Mouse (Mus musculus) megakaryocyte, embryonic 14.5 days (primary cell): ENCODE data around the gene Plcl1. TPM values are rescaled to one million over a fixed set of nuclear protein-coding genes. Genes with fewer than 3 reads are reported as not detected.
A peak's percentile ranks its signal among the peaks of the same experiment; 100 is the strongest.

ENCODE experiments used
- H3K27me3 ChIP-seq: replicated peaks from 2 replicates; pipeline ENCODE3; 2012; ENCODE audit warnings: inconsistent platforms
- H3K36me3 ChIP-seq: replicated peaks from 2 replicates; pipeline ENCODE3; 2012; ENCODE audit warnings: low read length, inconsistent platforms, mixed read lengths
- H3K4me1 ChIP-seq: 2 replicates; pipeline ENCODE4 v1.6.1; 2012; ENCODE audit warnings: inconsistent platforms
- H3K4me3 ChIP-seq: replicated peaks from 2 replicates; pipeline ENCODE3; 2012; ENCODE audit warnings: moderate library complexity, mild to moderate bottlenecking, inconsistent platforms
- H3K9me3 ChIP-seq: 2 replicates; pipeline ENCODE4 v1.6.1; 2012; ENCODE audit warnings: inconsistent platforms
- FLI1 ChIP-seq: IDR thresholded peaks from 2 replicates; pipeline ENCODE4 v1.6.1; 2012; ENCODE audit warnings: low read length, inconsistent platforms, mixed read lengths
- GATA1 ChIP-seq: IDR thresholded peaks from 3 replicates; pipeline ENCODE4 v1.6.1; 2012; ENCODE audit warnings: mixed read lengths, low read length, inconsistent platforms, borderline replicate concordance
- polyA plus RNA-seq: library from polyadenylated mRNA; stranded (reverse); fragments of >175 nt; gene quantifications from 2 replicates; pipeline ENCODE4 v1.2.3, GENCODE M21; 2012; ENCODE audit warnings: low replicate concordance; ENCODE audit not compliant: insufficient read depth

Plcl1 gene
- polyA plus RNA-seq, 1 experiment: 0.04 TPM

DNA sequence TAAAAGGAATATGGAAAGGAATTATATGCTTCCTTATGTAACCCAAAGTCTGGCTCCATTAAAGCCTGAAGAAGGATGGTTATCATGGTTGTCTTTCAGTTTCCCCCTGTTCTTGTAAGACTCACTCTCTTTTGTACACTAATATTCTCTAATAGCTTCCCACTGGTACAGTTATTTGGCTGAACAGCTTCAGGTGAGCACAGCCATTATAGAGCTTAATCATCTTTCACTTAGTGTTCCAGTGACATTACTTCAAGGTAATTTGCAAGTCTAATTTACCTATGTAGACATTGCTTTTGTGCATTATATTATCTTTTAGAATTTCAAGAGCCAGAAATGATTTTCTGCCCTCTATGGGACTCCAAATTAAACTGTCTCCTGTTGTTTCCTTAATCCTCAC is 184.3 kb downstream of the Plcl1 start:
- no peaks in the 10 kb centered on the region for H3K36me3 ChIP-seq
- 0 out of 2 replicates have a peak, but pooled peaks cover under 1% of the 10 kb centered on the region for H3K9me3 ChIP-seq
- no peak overlapping the region for H3K4me3 ChIP-seq
- TF ChIP-seq FLI1: no peak
- no peak for TF ChIP-seq GATA1
- no peaks in the 10 kb centered on the region for H3K4me1 ChIP-seq
- no peaks in the 10 kb centered on the region for H3K27me3 ChIP-seq

DNA sequence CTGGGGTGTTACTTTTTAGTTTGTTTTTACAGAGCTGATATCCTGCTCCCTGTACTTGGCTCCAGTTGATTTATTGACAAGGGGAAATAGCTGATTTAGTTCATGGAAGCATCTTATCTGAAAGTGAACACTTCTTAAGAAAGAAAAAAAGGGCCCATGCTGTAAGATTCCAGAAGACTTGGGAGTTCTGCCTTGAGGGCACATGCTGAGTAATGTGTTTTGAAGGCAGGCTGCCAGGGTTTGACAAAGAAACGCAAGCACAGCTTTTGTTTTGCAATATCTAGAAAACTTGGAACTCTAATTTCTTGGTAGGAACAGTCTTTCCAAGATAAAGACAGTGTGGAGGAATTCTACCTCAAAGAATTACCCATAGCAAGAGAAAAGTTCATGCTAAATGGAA is 194.8 kb downstream of the Plcl1 start:
- Histone ChIP-seq H3K36me3 (no peaks in the 10 kb centered on the region), H3K4me1 (no peaks in the 10 kb centered on the region), H3K9me3 (no peaks in the 10 kb centered on the region), H3K27me3 (no peaks in the 10 kb centered on the region), H3K4me3 (no peak overlapping the region)
- TF ChIP-seq GATA1 (no peak), FLI1 (no peak)

DNA sequence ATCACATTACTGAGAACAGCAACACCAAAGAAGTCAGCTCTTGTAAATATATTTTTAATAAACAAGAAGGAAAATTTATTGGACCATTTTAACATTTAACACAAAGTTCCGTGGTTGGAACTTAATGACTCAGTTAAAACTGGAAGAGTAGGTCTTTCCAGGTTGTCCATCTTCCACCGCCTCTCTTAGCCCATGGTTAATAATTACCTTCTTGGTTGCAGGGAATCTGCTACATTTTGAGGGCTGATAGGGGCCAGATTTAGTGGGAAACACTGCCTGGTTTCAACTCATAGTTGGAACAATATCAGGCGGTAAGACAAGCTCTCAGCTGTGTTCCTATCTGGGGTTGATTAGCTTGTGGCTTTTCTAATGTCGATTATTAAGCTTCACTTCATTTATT is 198.9 kb downstream of the Plcl1 start:
- Histone ChIP-seq H3K27me3 (no peaks in the 10 kb centered on the region), H3K4me3 (no peak overlapping the region), H3K36me3 (no peaks in the 10 kb centered on the region), H3K4me1 (no peaks in the 10 kb centered on the region), H3K9me3 (no peaks in the 10 kb centered on the region)
- TF ChIP-seq FLI1 (no peak), GATA1 (no peak)

GRCm38 (mm10) chr1:55605450-55605849 is 199.7 kb downstream of the Plcl1 start:
- H3K36me3 ChIP-seq: no peaks in the 10 kb centered on the region
- H3K4me3 ChIP-seq: no peak overlapping the region
- H3K4me1 ChIP-seq: no peaks in the 10 kb centered on the region
- TF ChIP-seq FLI1 (no peak), GATA1 (no peak)
- no peaks in the 10 kb centered on the region for H3K9me3 ChIP-seq
- no peaks in the 10 kb centered on the region for H3K27me3 ChIP-seq

GRCm38 (mm10) chr1:55605956-55606355 is 200.2 kb downstream of the Plcl1 start:
- no peaks in the 10 kb centered on the region for H3K9me3 ChIP-seq
- no peak overlapping the region for H3K4me3 ChIP-seq
- no peaks in the 10 kb centered on the region for H3K36me3 ChIP-seq
- H3K27me3 ChIP-seq: no peaks in the 10 kb centered on the region
- TF ChIP-seq GATA1 (no peak), FLI1 (no peak)
- H3K4me1 ChIP-seq: no peaks in the 10 kb centered on the region

DNA sequence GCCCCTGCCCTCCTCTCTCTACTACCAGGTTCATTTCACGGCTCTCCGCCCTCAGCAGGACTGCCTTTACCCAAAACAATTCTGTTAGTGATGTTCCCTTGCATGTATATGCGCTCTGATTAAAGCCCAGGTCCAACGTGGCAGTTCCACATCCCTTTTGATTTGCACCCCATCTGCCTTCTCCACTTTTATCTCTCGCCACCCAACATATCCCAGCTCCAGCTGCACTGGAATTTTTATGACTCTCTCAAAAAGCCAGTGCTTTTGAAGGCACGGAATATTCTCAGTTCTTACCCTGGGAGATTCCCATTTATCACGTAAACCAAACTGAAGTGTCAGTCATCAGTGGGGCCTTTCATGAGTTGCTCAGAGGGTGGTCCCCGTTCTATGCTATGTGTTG is 200.7 kb downstream of the Plcl1 start:
- Histone ChIP-seq H3K27me3 (no peaks in the 10 kb centered on the region), H3K9me3 (no peaks in the 10 kb centered on the region), H3K36me3 (no peaks in the 10 kb centered on the region), H3K4me1 (no peaks in the 10 kb centered on the region), H3K4me3 (no peak overlapping the region)
- TF ChIP-seq FLI1: no peak
- TF ChIP-seq GATA1: no peak

DNA sequence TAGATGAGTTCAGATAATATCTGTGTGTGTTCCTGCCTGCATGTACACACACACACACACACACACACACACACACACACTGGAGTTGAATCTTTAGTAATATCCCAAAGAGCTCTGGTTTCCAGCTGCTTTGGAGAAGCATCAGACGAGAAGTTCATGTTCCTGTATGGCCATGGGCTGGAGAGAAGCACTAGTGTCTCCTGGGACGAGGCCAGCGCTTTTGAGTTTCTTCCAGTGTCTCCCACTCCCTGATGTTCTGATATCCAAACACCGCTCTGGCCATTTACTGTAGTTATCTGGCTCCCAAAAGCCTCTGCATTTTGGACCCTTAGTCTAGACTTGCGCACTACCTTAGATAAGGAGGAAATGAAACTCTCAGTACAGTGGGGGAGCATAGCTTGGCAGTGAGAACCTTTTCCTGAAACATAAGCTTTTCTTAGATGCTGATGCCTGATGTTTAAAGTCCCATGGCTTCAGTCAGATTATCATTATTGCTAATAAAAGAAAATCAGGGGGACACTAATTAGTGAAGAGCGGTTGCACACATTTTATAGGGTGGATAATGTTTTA is 207.1 kb downstream of the Plcl1 start:
- Histone ChIP-seq H3K36me3 (no peaks in the 10 kb centered on the region), H3K4me1 (peaks cover 4% of the 10 kb centered on the region; the same call in 1 of the 2 replicates), H3K4me3 (no peak overlapping the region), H3K9me3 (no peaks in the 10 kb centered on the region), H3K27me3 (no peaks in the 10 kb centered on the region)
- TF ChIP-seq GATA1 (no peak), FLI1 (no peak)

- no peaks in the 10 kb centered on the region for H3K9me3 ChIP-seq
- peaks cover 14% of the 10 kb centered on the region for H3K4me1 ChIP-seq
- TF ChIP-seq GATA1 (no peak), FLI1 (no peak)
- H3K4me3 ChIP-seq: no peak overlapping the region
- H3K36me3 ChIP-seq: no peaks in the 10 kb centered on the region
- no peaks in the 10 kb centered on the region for H3K27me3 ChIP-seq
Measured at GRCm38 (mm10) chr1:55617857-55618256, 212.1 kb downstream of the Plcl1 start.

DNA sequence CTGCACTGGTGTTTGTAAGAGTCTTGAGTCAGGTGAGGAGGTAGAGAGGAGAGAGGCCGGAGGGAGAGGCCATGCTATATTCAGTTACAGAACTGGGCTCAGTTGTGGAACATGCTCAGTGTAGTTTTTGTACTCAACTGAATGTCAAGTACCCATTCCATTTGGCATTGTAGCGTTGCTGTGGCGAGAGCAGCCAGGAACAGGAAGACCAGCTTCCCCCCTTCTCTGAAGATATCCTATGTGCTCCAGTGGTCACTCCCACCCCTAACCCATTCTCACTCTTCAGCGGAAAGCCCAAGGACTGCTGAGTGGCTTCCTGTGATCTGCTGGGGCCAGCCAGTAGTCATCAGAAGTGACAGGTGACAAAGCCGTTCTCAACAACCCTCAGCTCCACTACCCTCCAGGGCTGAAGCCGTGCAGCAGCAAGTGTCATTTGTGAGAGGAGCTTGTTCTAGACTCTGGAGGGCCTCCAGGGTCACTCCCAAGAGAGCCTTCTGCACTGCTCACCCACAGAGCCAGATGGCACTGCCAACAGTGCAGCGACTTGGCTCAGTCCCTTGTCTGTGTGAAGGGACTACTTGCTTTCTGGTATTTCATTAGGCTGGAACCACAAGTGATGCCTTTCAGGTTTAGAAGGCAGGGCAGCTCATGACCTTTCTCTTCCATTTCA is 213.0 kb downstream of the Plcl1 start:
- peaks cover 14% of the 10 kb centered on the region for H3K4me1 ChIP-seq
- TF ChIP-seq FLI1 (no peak), GATA1 (no peak)
- no peaks in the 10 kb centered on the region for H3K9me3 ChIP-seq
- H3K4me3 ChIP-seq: peak overlapping the region; percentile 0
- H3K36me3 ChIP-seq: no peaks in the 10 kb centered on the region
- H3K27me3 ChIP-seq: no peaks in the 10 kb centered on the region

DNA sequence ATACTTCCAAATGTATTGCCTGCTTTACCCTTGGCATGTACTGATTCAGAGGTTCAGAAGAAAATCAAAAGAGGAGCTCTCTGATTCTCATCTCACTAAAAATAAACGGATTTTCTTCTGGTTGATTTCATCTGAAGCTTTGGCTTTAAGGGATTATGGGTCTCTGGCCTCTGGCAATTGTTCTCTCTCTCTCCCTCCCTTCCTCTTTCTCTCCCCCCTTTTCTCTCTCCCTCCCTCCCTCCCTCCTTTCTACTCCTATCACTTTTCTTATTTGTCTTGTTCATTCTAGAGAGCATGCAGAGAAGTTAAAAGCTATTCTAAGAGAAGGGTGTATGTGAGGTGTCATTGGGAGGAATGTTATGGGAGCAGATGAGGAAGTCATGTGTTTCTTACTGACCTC is 225.8 kb downstream of the Plcl1 start:
- Histone ChIP-seq H3K27me3 (no peaks in the 10 kb centered on the region), H3K36me3 (no peaks in the 10 kb centered on the region), H3K4me3 (no peak overlapping the region), H3K4me1 (no peaks in the 10 kb centered on the region), H3K9me3 (no peaks in the 10 kb centered on the region)
- TF ChIP-seq FLI1 (no peak), GATA1 (no peak)

DNA sequence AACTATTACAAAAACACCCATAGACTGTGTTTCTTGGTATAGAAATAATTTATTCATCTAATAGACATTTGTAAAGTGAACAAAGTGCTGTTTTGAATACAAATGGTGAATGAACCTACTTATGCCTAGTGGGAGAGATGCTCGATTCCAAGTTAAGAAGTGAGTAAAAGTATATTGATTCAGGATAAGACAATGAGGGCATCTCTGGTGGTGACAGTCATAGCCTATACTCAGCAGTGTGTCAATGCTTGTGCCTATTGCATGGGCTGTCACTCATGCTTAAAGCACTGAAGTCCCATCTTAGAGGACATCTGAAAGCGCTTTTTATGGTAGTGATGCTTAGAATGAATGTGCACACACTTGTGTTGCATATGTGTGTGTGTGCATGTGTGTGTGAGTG is 226.3 kb downstream of the Plcl1 start:
- Histone ChIP-seq H3K36me3 (no peaks in the 10 kb centered on the region), H3K4me3 (no peak overlapping the region), H3K9me3 (no peaks in the 10 kb centered on the region), H3K4me1 (no peaks in the 10 kb centered on the region), H3K27me3 (no peaks in the 10 kb centered on the region)
- no peak for TF ChIP-seq FLI1
- TF ChIP-seq GATA1: no peak
